Mouse (Mus musculus): ENCODE results near the gene Adck2.

DNA sequence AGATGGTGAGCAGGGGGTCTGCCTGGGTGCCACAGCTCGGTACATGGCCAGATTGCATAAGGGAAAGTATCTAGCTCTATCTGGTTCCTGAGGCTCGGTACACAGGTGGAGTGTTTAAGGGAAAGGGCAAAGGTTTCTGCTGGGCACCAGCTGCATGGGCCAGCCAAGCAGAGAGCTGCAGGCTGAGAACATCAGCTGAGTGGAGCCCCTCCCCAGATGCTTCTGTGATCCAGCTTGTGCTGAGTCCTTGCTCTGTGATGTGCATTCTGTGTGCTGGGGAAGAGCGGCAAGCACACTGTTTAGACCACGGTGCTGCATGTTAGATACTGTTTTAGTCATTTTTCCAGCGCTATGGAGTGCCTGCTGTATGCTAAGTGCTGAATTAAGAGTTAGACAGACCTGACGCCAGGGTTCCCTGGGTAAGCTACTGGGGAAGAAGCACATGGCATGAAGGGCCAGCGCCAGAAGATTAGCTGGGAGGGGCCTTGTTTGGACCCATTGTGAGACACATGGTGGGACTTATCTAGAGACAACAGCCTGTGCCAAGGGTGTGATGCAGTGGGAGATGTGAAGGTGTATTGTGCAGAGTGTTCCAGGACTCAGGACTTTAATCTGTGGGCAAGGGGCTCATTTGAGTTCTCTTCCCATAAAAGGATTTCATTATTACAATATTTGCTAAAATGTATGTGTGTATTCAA lies 7.6 kb downstream of the Adck2 start:
- TF ChIP-seq EP300 (IDR thresholded peaks at IDR 0.05) = no peak
- no peak for TF ChIP-seq CTCF (IDR thresholded peaks at IDR 0.05)

Data from lung, postnatal 0 days (tissue).